Comparison of ENCODE assay signal across 20 mouse cellular contexts in genomic region chr12:74201410-74201809, GRCm38 (mm10).
DNase-seq lines count a peak whose midpoint lies in the region; ATAC-seq and TF ChIP-seq lines count a peak whose summit lies in the region.
"Had no signal": no experiment of that assay in that cellular context is flagged by ENCODE, and none has a peak within 500 bp of the region (broad histone marks: within the 10 kb centered on the region; RNA-seq: fewer than 3 reads in every experiment).

No protein-coding gene starts in this region.

- ATAC-seq in frontal cortex, adult (ENCODE audit: low TSS enrichment): peak; percentile 93
- ATAC-seq: CD4-positive, CD25-positive, alpha-beta regulatory T cell, adult 4 months; hindbrain, embryonic 16.5 days; intestine, embryonic 15.5 days had no signal

- intact Hi-C loops in left cerebral cortex, postnatal 25 days (cut with DNase I): no loop called here

- no peak for TF ChIP-seq CTCF in brain, embryonic 14.5 days (IDR thresholded peaks at IDR 0.05; ENCODE audit: borderline replicate concordance, extremely low read depth, insufficient read depth, insufficient read length)

- no peak for DNase-seq in frontal cortex, postnatal 10 days (ENCODE audit: low spot score in 2 of 2)
- DNase-seq in left cerebral cortex, postnatal 25 days (ENCODE audit: low spot score in 2 of 2): peak; percentile 10 to 58
- DNase-seq in left cerebral cortex, adult 11 months (ENCODE audit: low spot score): no peak
- peak; percentile 16 for DNase-seq in brain, embryonic 14.5 days (ENCODE audit: low read depth)
- no peak for DNase-seq in embryo, embryonic 10 days (ENCODE audit: low spot score)
- DNase-seq: adrenal gland, adult 2 months; adrenal gland, postnatal 25 days; cerebellum, adult 11 months; cerebellum, adult 2 months; cerebellum, adult 9-11 months; cerebellum, postnatal 25 days; embryo, embryonic 11 days; gastrocnemius, postnatal 25 days; heart, adult 18-20 months; heart, postnatal 10 days; heart, postnatal 36 days had no signal

- TF ChIP-seq POLR2A in brain, embryonic 14.5 days (IDR thresholded peaks at IDR 0.05; ENCODE audit: borderline replicate concordance, extremely low read depth, insufficient read depth, insufficient read length, poor library complexity, severe bottlenecking): no peak

Comparison
In these comparisons a context has a peak if more than half of its experiments do, and no peak if none do; other contexts are left out.
1. DNase-seq: peak in left cerebral cortex, postnatal 25 days (2 of 2) and brain, embryonic 14.5 days (single experiment); none in frontal cortex, postnatal 10 days (0 of 2), left cerebral cortex, adult 11 months (single experiment) and embryo, embryonic 10 days (single experiment).